Mouse (Mus musculus) cerebellum, adult 11-12 months (tissue): ENCODE data around the gene Ilf3.

ENCODE experiments used
- DNase-seq: peaks from one replicate; pipeline ENCODE4 v3.0.0; 2022

Ilf3 gene

GRCm38 (mm10) chr9:21440387-21440786 lies 72.7 kb downstream of the Ilf3 start:
- no peak for DNase-seq

GRCm38 (mm10) chr9:21443853-21444252 lies 76.2 kb downstream of the Ilf3 start:
- DNase-seq: no peak

- no peak for DNase-seq
Measured at GRCm38 (mm10) chr9:21444574-21444973, 76.9 kb downstream of the Ilf3 start.

- DNase-seq: no peak
Measured at GRCm38 (mm10) chr9:21445081-21445744, 77.5 kb downstream of the Ilf3 start.

- DNase-seq: no peak
Measured at GRCm38 (mm10) chr9:21447778-21448177, 80.1 kb downstream of the Ilf3 start.

- no peak for DNase-seq
Measured at GRCm38 (mm10) chr9:21449710-21450109, 82.0 kb downstream of the Ilf3 start.

- DNase-seq: no peak
Measured at GRCm38 (mm10) chr9:21450270-21450669, 82.6 kb downstream of the Ilf3 start.

GRCm38 (mm10) chr9:21451391-21451790 lies 83.7 kb downstream of the Ilf3 start:
- no peak for DNase-seq

GRCm38 (mm10) chr9:21451870-21452269 lies 84.2 kb downstream of the Ilf3 start:
- no peak for DNase-seq

GRCm38 (mm10) chr9:21453003-21453402 lies 85.3 kb downstream of the Ilf3 start:
- DNase-seq: no peak

- no peak for DNase-seq
Measured at GRCm38 (mm10) chr9:21453459-21453858, 85.8 kb downstream of the Ilf3 start.

GRCm38 (mm10) chr9:21454556-21454955 lies 86.9 kb downstream of the Ilf3 start:
- no peak for DNase-seq
